Mouse (Mus musculus) ES-E14 (cell line): ENCODE results near the gene Gm49486. TPM values are rescaled to one million over a fixed set of nuclear protein-coding genes. Genes with fewer than 3 reads are reported as not detected.

Experiments
- DNase-seq: peaks from one replicate; pipeline ENCODE4 v3.0.0-alpha.2; 2013; ENCODE audit warnings: low read depth, low spot score
- H3K27ac ChIP-seq: 2 replicates; pipeline ENCODE4 v1.5.1; 2012; ENCODE audit warnings: low read depth, mild to moderate bottlenecking, low read length, moderate library complexity, mixed read lengths; ENCODE audit not compliant: poor library complexity, insufficient read depth, severe bottlenecking
- H3K36me3 ChIP-seq: 2 replicates; pipeline ENCODE4 v1.6.1; 2012; ENCODE audit warnings: mild to moderate bottlenecking, low read length, moderate library complexity, mixed read lengths; ENCODE audit not compliant: control insufficient read depth, poor library complexity, insufficient read depth, severe bottlenecking
- H3K4me1 ChIP-seq, 2 experiments: fragments of 150-350 bp in 1 of 2; sonication (generic) in 1 of 2; 2 replicates each; pipeline ENCODE4 v1.6.1; 2012; ENCODE audit warnings: low read length in 2 of 2, mild to moderate bottlenecking in 1 of 2, mixed read lengths in 1 of 2; ENCODE audit not compliant: control insufficient read depth in 2 of 2, insufficient read depth in 2 of 2, poor library complexity in 1 of 2
- H3K4me3 ChIP-seq, 2 experiments: fragments of 150-350 bp in 1 of 2; sonication (generic) in 1 of 2; 2 replicates each; pipeline ENCODE4 v1.5.1; 2012; ENCODE audit warnings: low read length in 2 of 2, low read depth in 1 of 2, mild to moderate bottlenecking in 1 of 2, mixed read lengths in 1 of 2; ENCODE audit not compliant: insufficient read depth in 1 of 2, poor library complexity in 1 of 2, severe bottlenecking in 1 of 2
- H3K9ac ChIP-seq: 2 replicates; pipeline ENCODE4 v1.6.1; 2012; ENCODE audit warnings: low read depth, mild to moderate bottlenecking, low read length, mixed read lengths; ENCODE audit not compliant: poor library complexity, insufficient read depth, severe bottlenecking
- H3K9me3 ChIP-seq: fragments of 150-350 bp; sonication (generic); 2 replicates; pipeline ENCODE4 v1.6.1; 2012; ENCODE audit warnings: low read depth, mild to moderate bottlenecking, low read length; ENCODE audit not compliant: control insufficient read depth, insufficient read depth
- CHD2 ChIP-seq: IDR thresholded peaks from 2 replicates; pipeline ENCODE4 v1.6.1; 2014; ENCODE audit warnings: mild to moderate bottlenecking, low read depth, low read length, inconsistent platforms
- HCFC1 ChIP-seq: IDR thresholded peaks from 2 replicates; pipeline ENCODE4 v1.6.1; 2012; ENCODE audit warnings: low read length, inconsistent platforms, borderline replicate concordance; ENCODE audit not compliant: insufficient read depth
- MAFK ChIP-seq: IDR thresholded peaks from 2 replicates; pipeline ENCODE4 v1.6.1; 2014; ENCODE audit warnings: mild to moderate bottlenecking, low read depth, low read length, inconsistent platforms; ENCODE audit not compliant: insufficient read depth
- ZC3H11A ChIP-seq: IDR thresholded peaks from 2 replicates; pipeline ENCODE4 v1.6.1; 2012; ENCODE audit warnings: low read depth, mild to moderate bottlenecking, inconsistent platforms, low read length, borderline replicate concordance
- ZNF384 ChIP-seq: IDR thresholded peaks from 2 replicates; pipeline ENCODE4 v1.6.1; 2012; ENCODE audit warnings: low read depth, low read length, inconsistent platforms
- in situ Hi-C, 2 experiments: fragments of 600-800 bp; cut with MboI; formaldehyde crosslinking; loops; one replicate each; pipeline ENCODE4 v1.15.1; 2025; ENCODE audit warnings: low sequenced_read_pairs in 2 of 2, inconsistent platforms in 1 of 2; ENCODE audit not compliant: unreplicated experiment in 2 of 2
- total RNA-seq: library from RNA; depleted of rRNA; stranded (reverse); fragments of 300-350 nt; gene quantifications from 2 replicates; pipeline ENCODE4 v1.2.3, GENCODE M21; 2012

The Gm49486 gene
- total RNA-seq, 1 experiment = 0.36 TPM

GRCm38 (mm10) chr15:79287091-79287490, 57.9 kb downstream of the Gm49486 start:
- Histone ChIP-seq H3K27ac (no peak overlapping the region), H3K9me3 (no peaks in the 10 kb centered on the region), H3K4me1 (peaks cover 0 to 2% of the 10 kb centered on the region in 2 experiments; a peak in 3 of 4 replicates), H3K9ac (no peak overlapping the region), H3K36me3 (peaks cover 25% of the 10 kb centered on the region), H3K4me3 (no peak overlapping the region)
- TF ChIP-seq HCFC1 (no peak), CHD2 (no peak)
- DNase-seq = no peak
- in situ Hi-C loops = no loop called here

- H3K9ac ChIP-seq = no peak overlapping the region
- TF ChIP-seq HCFC1 (no peak), MAFK (no peak), CHD2 (no peak), ZNF384 (no peak), ZC3H11A (no peak)
- H3K4me3 ChIP-seq = no peak overlapping the region
- no peaks in the 10 kb centered on the region for H3K9me3 ChIP-seq
- peaks cover 25% of the 10 kb centered on the region for H3K36me3 ChIP-seq
- no peak for DNase-seq
- no peaks in the 10 kb centered on the region; a peak in 3 of 4 replicates for H3K4me1 ChIP-seq
- in situ Hi-C loops = no loop called here
- no peak overlapping the region for H3K27ac ChIP-seq
These were observed 59.2 kb downstream of the Gm49486 start for GRCm38 (mm10) chr15:79288387-79288786.

GRCm38 (mm10) chr15:79289441-79289840, 60.2 kb downstream of the Gm49486 start:
- H3K4me3 ChIP-seq = no peak overlapping the region
- DNase-seq = no peak

GRCm38 (mm10) chr15:79290340-79290739, 61.1 kb downstream of the Gm49486 start:
- no peak overlapping the region for H3K4me3 ChIP-seq
- TF ChIP-seq HCFC1 (no peak), ZNF384 (no peak), MAFK (no peak), ZC3H11A (no peak), CHD2 (no peak)
- no peak for DNase-seq
- in situ Hi-C loops = no loop called here
- no peaks in the 10 kb centered on the region for H3K9me3 ChIP-seq
- H3K36me3 ChIP-seq = peaks cover 25% of the 10 kb centered on the region
- no peak overlapping the region for H3K27ac ChIP-seq
- no peak overlapping the region for H3K9ac ChIP-seq
- H3K4me1 ChIP-seq = no peaks in the 10 kb centered on the region; a peak in 3 of 4 replicates

More at GRCm38 (mm10) chr15:79289441-79289840, 60.2 kb downstream of the Gm49486 start:
- Histone ChIP-seq H3K27ac (no peak overlapping the region), H3K36me3 (peaks cover 25% of the 10 kb centered on the region), H3K9ac (no peak overlapping the region), H3K9me3 (no peaks in the 10 kb centered on the region), H3K4me1 (no peaks in the 10 kb centered on the region; a peak in 3 of 4 replicates)
- in situ Hi-C loops = no loop called here
- TF ChIP-seq ZC3H11A (no peak), MAFK (no peak), HCFC1 (no peak), ZNF384 (no peak), CHD2 (no peak)

GRCm38 (mm10) chr15:79292779-79293178, 63.6 kb downstream of the Gm49486 start:
- Histone ChIP-seq H3K9me3 (no peaks in the 10 kb centered on the region), H3K36me3 (peaks cover 14% of the 10 kb centered on the region; the same call in 1 of the 2 replicates), H3K27ac (no peak overlapping the region), H3K9ac (no peak overlapping the region), H3K4me3 (no peak overlapping the region), H3K4me1 (no peaks in the 10 kb centered on the region; a peak in 2 of 4 replicates)
- DNase-seq = no peak
- in situ Hi-C loops = no loop called here
- TF ChIP-seq HCFC1 (no peak), MAFK (no peak), ZNF384 (no peak), ZC3H11A (no peak), CHD2 (no peak)
